Mouse (Mus musculus) kidney, adult 18-20 months (tissue): ENCODE measurements around the gene Fastkd1.
A peak's percentile ranks its signal among the peaks of the same experiment; 100 is the strongest.
"Not testable (repeated sequence)": the region's sequence is repeated elsewhere in the genome, so short reads cannot be mapped to it uniquely, and the experiment has no call there.

Experiments
- DNase-seq: peaks from one replicate; pipeline ENCODE4 v3.0.0; 2021

Gene Fastkd1

DNA sequence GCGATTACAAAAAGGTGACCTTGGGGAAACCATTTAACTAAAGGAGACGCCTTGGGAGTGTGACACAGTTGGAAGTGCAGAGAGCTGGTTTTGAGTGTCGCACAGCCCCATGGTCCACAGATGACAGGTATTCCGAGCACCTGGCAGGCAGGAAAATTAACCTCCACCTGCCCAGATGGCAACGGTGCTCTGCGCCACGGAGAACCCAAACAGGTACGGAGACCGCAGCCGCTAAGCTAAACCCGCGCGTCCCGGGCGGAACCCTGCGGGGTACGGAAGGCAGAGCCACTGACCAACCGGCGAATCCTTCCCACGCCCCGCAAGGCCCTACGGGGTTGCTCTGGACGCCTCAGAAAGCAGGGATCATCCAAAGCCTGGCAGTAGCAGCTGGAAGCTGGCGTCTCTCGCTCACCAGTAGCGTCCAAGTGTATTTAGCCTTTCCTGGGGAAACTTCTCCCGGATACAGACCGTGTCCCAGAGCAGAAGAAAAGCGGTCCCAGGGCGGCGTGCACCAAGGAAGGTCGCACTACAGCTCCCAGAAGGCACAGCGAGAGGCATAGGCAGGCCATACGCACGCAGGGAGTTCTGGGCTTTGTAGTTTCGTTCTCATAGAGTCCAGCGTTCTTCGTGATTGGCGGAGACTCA, at the start of gene Fastkd1:
Gene Fastkd1 (minus strand): TSS at position 536 of the 645 bp plus-strand sequence.
- DNase-seq, result peak; percentile 90

DNA sequence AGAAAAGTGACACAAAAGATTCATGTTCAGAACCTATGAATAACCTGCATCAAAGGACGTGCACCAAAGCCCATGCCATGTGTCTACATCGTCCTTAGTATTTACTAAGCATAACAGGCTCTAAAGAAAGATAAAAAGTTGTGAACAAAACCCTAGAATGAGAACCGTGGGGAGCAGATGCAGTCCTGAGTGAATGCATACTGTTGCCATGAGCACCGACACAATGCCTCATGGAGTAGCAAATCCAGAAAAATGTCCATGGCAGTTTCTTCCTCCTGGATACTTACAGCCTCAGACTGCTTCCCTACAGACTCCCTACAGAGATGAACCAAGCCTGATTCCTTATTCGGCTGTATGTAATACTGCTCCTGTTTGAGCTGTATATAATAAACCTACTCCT, 47.7 kb upstream of the Fastkd1 start:
- DNase-seq, result no peak

DNA sequence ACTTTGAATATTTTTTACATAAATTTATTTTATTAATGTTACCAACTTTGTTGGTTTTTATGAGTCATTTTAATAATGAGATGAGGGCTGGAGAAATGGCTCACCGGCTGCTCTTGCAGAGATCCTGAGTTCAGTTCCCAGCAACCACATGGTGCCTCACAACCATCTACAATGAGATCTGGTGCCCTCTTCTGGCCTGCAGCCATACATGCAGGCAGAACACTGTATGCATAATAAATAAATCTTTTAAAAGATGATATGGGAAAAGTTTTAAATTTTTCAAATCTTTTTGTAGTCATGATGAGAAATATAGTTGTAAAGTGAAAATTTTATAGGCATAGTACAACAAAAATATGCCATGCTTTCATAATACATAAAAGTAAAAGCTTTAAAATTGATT, 31.8 kb upstream of the Fastkd1 start:
- DNase-seq, result no peak

DNA sequence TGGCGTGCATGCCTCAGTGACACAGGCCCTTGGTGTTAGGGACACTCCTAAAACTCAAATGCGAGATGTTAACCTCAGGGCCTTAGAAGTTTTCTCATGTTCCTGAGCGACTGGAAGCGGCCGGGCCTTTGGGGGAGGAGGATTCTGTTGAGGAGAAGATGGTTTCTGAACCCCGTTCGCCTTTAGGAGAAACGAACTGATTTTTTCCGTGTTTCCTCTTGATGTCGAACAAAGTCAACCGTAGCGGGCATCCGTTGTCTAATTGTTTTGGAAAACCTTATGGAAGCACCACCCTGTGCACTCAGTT, 10.2 kb upstream of the Fastkd1 start:
- DNase-seq, result no peak

DNA sequence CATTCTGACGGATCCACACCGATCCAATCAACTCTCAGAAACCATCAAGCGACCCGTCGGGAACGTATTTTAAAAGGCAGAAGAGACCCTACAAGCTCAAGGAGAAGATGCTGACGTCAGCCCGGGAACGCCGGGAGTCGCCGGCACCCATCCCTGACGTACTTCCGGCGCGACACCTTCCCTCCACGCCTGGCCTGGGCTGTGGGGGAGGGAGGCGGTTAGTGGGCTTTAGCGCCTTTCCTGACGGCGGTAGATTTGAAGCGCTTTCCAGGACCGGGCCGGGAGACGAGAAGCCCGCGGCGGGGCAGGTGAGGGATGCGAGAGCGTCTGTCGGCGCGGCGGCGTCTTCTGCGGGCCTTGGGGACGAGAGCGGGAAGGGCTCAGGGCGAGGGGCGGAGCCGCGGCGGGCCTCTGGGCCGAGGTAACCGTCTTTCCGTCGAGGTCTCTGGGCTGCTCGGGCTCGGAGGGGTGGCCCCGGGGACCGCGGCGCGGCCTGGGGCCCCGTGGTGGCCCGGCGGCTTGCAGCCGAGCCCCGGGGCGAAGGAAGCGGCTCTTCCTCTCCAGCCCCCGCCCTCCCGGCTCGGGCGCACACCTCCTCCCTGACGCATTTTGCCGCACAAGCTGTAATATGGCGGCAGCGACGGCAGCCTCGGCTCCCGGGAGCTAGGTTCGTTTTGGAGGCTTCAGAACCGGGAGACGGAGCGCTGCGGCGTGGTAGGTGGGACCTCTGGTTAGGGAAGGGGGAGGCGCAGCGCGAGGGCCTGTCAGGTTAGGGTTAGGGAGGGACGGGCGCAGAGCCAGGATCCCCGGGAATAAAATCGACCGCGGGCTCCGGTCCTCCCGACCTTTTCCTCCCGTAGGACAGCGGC, 9.6 kb upstream of the Fastkd1 start:
- DNase-seq, result peak; percentile 95

DNA sequence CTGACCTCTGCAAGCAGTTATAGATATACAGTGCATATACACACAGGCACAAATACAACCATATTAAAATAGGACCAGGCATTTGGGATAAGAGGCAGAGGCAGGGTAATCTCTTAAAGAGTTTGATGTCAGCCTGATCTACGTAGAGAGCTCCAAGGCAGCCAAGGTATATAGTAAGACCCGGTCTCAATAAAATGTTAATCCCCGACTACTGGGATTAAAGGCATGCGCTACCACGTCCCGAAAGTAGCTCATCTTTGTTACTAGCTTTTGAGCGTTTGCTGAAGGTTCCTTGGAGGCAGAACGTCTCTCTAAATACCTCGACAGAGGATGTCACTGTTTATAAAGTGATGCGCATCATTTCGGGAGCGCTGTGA, 8.9 kb upstream of the Fastkd1 start, which contains the start of gene Ppig:
Gene Ppig (plus strand): TSS at position 273 of the 377 bp plus-strand sequence.
- no peak for DNase-seq

DNA sequence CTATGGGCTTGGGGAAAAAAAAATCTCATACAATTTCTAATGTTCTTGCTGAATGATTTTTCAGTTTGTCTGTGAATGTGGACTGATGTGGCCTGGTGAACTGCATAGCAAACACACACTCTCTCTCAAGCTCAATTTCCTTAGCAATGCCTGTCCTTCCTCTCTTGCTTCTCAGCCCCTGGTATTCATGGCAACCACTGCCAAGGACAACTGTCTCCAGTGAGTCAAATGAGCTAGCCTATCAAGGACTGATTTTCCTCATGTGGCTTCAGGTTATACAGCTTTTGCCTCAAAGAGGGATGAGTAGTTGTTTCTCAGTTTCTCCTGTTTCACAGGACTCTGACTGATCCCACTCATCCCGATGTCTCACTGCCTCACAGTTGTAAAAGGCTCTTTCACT, 5.8 kb upstream of the Fastkd1 start:
- no peak for DNase-seq

DNA sequence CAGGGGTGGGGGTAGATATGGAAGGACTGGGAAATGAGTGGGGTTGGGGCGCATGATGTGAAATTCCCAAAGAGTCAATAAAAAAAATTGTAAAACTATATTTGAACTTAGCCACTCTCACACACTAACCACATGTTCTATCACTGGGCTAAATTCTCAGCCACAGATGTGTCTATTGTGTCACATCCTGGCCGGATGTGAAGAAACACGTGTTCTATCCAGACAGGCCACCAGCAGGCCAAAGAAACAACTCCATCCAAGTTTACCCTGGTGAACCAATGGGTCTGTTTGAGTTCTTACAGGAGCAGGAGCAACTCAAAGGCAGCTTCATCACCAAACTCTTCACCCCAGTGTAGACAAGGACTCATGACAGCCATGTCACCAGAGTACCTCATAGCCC, 3.2 kb upstream of the Fastkd1 start:
- DNase-seq, result no peak

DNA sequence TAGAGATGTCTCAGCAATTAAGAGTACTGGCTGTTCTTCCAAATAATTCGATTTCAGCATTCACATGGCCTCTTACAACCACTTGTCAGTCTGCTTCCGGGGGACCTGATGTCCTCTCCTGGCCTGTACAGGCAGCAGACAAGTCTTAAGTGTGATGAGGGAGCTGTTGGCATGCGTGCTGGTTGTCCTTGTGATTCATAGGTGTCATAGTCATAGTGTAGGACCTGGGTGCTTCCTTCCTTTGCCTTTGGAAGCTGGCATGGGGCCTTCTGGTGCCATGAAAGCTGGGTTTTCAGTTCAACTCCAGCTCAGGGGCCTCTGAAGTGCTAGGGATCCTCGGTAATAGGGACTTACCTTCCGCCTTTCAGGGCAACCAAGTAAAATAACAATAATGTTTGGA, 810 bp upstream of the Fastkd1 start:
- no peak for DNase-seq

DNA sequence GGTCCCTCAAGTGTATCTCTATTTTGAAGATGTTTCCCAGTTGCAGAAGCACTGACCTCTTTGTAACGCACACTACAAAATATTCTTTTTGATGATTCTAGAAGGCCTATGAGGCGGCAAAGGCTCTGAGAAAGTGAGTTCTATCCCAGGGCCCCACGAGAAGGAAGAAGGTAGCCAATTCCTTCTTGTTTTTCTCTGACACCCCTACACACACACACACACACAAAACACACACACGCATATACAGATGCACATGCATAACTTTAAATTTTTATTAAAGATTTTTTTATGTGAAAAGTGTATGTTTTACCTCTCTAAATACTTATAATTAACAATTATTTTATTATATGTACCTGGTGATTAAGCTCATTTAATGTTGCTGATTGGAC, 304 bp upstream of the Fastkd1 start:
- no peak for DNase-seq

DNA sequence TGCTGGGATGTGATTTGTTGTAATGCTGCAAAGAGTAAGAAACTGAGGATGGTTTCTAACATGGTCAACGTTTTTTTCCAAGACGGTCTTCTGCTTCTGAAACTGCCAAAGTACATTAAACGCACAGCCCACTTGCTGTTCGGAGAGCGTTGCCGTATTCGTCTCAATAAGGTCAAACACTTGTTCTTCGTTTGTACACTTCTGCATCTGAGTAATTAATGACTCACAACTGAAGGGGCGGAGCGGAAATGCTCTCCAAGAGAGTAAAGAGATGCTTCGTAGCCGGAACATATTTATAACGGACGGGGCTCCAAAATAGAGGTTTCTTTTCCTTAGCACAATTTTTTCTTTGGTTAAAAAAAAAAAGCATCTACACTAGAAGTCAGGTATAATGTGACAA, 1.1 kb downstream of the Fastkd1 start:
- DNase-seq, result peak; percentile 12

DNA sequence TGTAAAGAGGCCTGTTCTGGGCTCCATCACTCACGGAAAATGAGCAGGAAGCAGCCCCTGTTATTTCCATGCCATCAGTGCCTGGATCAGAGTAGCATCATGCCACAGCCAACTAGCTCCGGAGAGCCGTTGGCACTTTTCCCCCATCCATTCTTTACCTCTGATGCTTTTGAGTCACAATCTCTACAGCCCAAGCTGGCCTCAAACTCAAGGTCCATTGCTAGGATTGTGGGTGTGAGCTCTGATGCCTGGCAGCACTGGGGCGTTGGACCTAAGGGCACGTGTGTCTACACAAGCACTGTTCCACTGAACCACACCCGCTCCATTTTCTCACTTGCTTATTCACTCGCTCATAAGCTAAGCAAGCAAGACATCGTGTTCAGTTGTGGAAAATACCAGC, 12.9 kb downstream of the Fastkd1 start:
- no peak for DNase-seq

DNA sequence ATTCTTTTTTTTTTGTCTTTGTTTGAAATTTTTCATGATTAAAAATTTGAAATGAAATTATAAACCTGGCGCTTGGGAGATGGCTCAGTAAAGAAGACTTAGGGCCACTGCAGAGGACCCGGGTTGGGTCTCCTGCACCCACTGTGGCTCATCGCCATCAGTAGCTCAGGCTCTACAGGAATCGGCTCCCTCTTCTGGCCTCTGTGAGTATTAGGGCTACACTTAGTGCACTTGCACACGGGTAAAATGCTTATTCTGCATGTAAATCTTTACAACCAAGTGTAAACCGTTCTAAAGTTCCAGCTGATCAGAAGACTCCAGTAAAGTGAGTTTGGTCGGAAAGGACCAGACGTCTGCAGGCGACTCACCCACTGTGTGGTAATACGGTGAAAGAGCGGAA, 19.8 kb downstream of the Fastkd1 start:
- DNase-seq, result no peak

DNA sequence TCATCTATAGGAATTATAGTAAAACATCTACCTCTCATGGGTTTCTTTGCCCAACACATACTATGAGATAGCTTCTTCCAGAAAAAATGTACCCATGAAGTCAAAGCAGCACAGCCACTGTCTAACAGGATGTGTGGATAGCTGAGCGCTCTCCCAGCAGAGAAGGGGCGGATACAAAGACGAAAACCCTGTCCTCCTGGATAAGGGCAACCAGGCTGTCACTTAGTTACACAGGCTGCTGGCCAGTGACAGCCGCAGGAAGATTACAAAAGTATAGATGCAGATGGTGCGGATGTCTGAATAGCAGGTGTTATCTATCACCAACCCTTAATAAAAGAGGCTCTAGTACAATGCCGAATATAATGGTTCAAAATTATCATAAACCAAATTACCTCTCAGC, 22.5 kb downstream of the Fastkd1 start:
- DNase-seq, result no peak

DNA sequence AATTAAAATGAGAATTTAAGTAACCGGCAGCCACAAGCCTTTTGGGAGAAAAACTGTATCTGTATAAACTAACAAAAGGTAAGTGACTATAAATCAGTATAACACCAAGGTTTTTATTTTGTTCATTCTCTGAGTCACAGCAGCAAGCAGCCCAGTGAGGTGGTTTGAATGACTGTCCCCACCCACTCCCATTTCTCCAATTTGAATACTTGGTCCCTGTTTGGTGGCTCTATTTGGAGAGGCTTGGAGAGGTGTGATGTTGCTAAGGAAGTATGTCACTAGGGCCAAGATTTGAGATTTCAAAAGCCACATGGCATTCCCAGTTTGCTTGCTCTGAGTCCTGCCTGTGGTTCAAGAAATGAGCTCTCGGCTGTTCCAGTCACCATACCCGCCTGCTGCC, 23.1 kb downstream of the Fastkd1 start:
- no peak for DNase-seq

DNA sequence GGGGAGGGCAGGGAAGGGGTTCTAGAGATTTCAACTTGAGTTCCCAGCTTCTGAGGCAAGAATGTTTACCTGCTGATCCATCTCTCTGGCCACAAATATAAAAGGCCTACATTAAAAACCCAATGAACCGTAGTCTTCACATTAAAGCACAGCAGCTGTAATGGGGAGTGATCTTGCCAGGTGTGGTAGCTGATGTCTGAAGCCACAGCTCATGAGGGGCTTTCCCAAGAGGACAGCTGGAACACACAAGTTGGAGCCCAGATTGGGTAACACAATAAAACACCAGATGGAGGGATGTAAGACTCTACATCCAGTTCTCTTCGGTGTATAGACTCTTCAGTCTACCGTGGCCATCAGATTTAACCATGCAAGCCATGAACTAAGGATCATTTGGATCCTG, 28.8 kb downstream of the Fastkd1 start:
- DNase-seq, result no peak

DNA sequence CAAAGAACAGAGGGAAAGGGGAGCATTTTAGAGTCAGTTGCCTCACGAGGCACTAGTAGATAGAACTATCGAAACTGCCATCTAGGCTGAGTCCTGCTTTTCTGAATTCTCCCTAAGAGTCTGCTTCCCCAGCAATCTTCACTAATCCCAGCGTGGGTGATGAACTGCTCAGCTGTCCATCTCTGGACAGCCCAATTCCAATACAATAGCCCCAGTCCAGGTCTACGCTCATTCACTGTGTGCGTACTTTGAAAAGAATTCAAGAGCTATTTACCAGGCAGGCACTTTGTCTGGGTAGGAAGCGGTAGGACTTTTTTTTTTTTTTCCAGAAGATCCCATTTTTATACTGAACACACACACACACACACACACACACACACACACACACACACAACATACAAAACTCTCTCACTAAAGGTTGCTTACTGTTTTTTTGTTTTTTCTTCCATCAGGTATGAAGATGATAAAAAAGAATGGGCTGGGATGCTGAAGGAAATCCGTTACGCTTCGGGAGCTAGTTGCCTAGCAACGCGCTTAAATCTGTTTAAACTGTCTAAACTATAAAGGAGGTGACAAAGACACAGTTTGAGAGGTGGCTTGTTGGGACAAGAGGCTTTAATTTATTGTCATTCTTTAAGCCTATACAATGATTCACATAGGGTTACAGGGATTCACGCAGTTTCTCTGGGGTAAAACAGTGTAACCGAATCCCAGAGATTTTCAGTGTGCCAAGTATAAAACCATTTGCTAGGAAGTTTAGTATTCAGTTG, 30.1 kb downstream of the Fastkd1 start:
- DNase-seq, result no peak

DNA sequence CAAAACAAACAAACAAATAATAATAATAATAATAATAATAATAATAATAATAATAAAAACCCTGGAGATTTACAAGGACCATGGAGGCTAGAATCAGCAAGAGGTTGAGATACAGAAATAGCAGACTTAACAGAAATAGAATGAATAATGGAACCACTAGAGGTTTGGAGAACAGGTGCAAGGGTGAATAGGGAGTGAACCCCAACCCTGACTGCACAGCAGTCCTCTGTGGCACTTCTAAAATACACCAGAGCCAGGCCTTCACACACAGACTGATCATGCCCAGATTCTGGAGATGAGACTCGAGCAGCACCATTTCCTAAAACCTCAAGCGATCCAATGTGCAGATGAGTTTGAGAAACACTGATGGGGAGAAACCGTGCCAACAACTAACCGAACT, 31.4 kb downstream of the Fastkd1 start:
- no peak for DNase-seq

DNA sequence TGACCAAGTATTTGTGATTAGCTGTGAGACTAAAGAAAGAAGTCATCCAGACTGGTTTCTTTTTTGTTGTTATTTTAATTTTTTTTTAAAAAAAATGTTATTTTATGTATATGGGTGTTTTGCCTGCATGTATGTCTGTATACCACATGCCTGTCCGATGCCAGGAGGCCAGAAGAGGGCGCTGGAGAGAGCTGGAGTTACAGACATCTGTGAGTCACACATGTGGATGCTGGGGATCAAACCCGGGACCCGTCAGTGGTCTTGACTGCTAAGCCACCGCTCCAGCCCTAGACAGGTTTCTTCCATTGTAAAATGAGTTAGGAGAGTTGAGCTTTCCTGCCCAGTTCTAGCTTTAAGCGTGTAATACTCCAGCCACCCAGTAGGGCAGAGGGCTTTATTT, 33.3 kb downstream of the Fastkd1 start:
- DNase-seq, result peak; percentile 8

DNA sequence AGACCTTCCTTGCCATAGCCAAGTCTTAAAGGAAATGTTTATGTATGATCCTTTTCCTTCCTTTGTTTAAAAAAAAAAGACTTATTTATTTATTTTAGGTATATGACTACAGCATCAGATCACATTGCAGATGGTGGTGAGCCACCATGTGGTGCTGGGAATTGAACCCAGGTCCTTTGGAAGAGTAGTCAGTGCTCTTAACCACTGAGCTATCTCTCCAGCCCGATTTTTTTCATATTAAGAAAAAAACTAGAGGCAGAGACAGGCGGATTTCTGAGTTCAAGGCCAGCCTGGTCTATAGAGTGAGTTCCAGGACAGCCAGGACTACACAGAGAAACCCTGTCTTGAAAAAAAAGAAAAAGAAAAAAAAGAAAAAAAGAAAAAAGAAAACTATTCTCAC, 36.1 kb downstream of the Fastkd1 start:
- DNase-seq, result not testable (repeated sequence)

DNA sequence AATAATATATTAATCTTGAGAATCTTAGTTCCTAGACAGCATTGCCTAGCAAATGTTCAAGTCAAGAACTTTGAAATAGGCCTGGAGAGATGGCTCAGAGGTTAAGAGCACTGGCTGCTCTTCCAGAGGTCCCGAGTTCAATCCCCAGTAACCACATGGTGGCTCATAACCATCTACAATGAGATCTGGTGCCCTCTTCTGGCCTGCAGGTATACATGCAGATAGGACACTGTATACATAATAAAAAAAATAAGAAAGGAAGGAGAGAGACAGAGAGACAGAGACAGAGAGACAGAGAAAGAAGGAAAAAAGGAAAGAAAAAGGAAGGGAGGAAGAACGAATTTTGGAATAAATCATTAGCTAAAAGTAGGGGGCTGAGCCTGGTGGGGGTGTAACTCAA, 36.6 kb downstream of the Fastkd1 start:
- no peak for DNase-seq

DNA sequence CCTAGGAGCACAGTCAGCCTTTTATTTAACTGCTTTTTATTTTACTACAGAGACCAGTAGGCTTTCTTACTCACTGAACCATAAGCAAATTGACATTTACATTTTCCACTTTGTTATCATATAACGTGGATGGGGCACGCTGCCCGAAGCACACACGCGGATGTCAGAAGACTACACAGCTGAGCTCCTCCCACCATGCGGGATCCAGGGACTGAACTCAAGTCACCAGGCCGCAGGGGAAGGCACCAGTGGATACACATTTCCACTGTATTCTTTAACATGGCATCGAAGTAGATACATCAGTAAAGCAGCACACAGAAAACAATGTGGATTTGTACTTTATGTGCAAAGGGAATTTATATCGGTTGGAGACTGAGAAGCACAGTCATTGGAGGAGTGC, 38.0 kb downstream of the Fastkd1 start:
- no peak for DNase-seq

DNA sequence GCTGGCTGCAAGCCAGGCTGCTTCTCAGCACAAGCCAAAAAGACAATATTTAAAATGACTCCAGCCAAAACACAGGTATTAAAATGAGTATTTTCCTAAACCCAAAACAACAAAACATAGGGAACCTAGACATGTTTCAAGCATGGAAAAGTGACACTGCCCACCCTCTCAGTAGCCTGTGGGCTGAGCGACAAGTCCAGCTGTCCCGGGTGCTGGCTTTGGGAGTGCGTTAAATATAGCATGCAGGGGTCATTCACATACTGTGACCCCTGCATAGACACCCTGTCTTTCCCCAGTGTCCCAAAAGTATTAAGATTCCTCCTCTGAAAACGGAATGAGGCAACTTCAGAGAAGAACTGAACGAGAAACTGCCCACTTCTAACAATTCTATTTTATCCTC, 39.6 kb downstream of the Fastkd1 start:
- DNase-seq, result no peak

DNA sequence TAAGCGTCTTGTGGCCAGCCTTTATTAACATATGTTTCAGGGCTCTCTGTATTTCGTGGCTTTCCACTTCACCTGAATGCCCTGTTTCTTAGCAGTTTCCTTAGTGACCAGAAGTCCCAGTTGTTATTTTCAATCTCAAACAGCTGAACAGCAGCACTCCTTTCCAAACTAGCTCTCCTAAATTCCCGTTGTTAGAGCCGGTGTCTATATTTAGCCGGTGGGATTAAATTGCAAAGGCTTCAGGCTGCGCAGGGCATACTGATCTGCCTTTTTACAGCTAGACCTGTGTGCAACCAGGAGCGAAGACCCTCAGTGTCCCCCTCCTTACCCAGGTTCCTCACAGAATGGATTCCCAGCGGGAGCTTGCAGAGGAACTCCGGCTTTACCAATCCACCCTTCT, 43.5 kb downstream of the Fastkd1 start, which contains the start of gene Klhl41:
Gene Klhl41 (plus strand): TSS at position 268 of the 400 bp plus-strand sequence.
- no peak for DNase-seq
